In the genomic region with DNA sequence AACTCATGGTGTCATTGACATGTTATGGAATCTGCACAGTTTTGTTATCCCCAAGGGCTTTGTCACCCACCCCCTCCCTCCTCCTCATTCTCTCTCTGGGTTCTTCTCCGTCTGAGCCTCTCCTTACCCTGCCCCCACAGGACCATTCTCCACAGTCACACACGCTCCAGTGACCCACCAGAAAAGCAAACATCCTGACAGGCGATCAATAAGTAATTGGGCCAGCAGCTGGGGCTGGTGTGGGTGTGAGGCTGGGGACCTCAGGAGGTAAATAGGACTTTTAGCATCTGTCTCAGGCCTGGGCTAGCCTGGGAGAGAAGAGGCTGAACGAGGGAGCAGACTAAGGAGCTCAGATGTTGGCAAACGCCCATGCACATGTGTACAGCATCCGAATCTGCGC, we compare ENCODE assay signal across 17 mouse cellular contexts.
"Had no signal": no experiment of that assay in that cellular context is flagged by ENCODE, and none has a peak within 500 bp of the region (broad histone marks: within the 10 kb centered on the region; RNA-seq: fewer than 3 reads in every experiment).

No protein-coding gene starts in this region.

- H3K9ac ChIP-seq: lung, embryonic 14.5 days; midbrain, embryonic 12.5 days; neural tube, embryonic 13.5 days; neural tube, embryonic 15.5 days had no signal

- H3K4me2 ChIP-seq: lung, embryonic 14.5 days; midbrain, embryonic 12.5 days; neural tube, embryonic 13.5 days; neural tube, embryonic 15.5 days had no signal

- H3K9me3 ChIP-seq: midbrain, embryonic 10.5 days; midbrain, embryonic 12.5 days; neural tube, embryonic 13.5 days; neural tube, embryonic 15.5 days had no signal

- H3K27me3 ChIP-seq: neural tube, embryonic 15.5 days had no signal

- DNase-seq: lung, adult 18-20 months; lung, postnatal 4 days; midbrain, embryonic 14.5 days; right cerebral cortex, adult 18-20 months; right cerebral cortex, postnatal 25 days; right cerebral cortex, postnatal 4 days; spleen, adult 18-20 months; thymus, adult 18-20 months; thymus, postnatal 14 days; thymus, postnatal 36 days had no signal

- ATAC-seq: midbrain, embryonic 16.5 days had no signal

- H3K4me3 ChIP-seq: midbrain, embryonic 10.5 days; midbrain, embryonic 12.5 days; myocyte; neural tube, embryonic 13.5 days; neural tube, embryonic 15.5 days had no signal

- H3K27ac ChIP-seq: midbrain, embryonic 10.5 days; midbrain, embryonic 12.5 days; neural tube, embryonic 13.5 days; neural tube, embryonic 15.5 days had no signal
